Mouse (Mus musculus) E14TG2a.4 (cell line): ENCODE data around the gene Rita1.

ENCODE experiments used
- CTCF ChIP-seq: conservative IDR thresholded peaks from 2 replicates; pipeline ENCODE4 v1.5.1; 2014; ENCODE audit warnings: low read length
- NANOG ChIP-seq: IDR thresholded peaks from 2 replicates; pipeline ENCODE4 v1.6.1; 2014; ENCODE audit warnings: borderline replicate concordance, low read length, mixed read lengths
- POU5F1 ChIP-seq: IDR thresholded peaks from 2 replicates; pipeline ENCODE4 v1.6.1; 2014; ENCODE audit warnings: low read length, borderline replicate concordance

DNA sequence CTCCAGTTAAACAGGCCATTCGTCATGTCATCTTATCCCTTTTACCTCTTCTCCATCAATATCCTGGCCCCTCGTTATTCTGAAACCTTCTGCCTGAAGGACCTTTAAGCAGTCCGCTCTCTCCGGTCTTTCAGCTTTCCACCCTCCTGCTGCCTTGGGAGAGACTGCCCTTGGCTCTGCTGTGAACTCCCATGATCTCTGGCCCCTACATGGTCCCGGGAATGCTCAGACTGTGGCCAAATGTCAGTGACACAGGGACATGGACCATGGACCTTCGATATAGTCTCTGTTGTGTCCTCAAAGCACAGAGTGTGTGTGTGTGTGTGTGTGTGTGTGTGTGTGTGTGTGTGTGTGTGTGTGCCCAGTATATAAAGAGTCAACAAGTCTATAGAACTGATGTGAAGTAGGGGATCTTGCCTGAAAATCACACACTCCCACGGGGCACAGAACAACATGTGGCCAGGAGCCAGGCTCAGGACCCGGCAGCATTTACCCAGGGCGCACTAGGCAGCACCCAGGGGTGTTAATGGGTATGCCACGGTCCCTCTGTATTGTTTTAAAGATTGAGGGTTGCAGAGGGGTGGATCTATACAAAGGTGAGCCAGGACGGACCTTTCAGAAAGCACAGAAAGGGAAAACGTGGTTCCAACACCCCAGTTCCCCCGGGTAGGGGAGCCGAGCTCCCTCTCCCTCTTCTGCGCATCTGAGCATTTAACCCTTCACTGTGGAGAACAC lies 47.1 kb downstream of the Rita1 start:
- TF ChIP-seq CTCF (no peak), NANOG (no peak), POU5F1 (no peak)
